Mouse (Mus musculus) frontal cortex, postnatal 36 days (tissue): Measurements from ENCODE around the gene Oasl2.
A peak's percentile ranks its signal among the peaks of the same experiment; 100 is the strongest.
"Not testable (repeated sequence)": the region's sequence is repeated elsewhere in the genome, so short reads cannot be mapped to it uniquely, and the experiment has no call there.

ENCODE experiments used
- DNase-seq, 2 experiments: peaks; one replicate each; pipeline ENCODE4 v3.0.0; 2022; ENCODE audit warnings: low spot score in 2 of 2

Oasl2 gene

DNA sequence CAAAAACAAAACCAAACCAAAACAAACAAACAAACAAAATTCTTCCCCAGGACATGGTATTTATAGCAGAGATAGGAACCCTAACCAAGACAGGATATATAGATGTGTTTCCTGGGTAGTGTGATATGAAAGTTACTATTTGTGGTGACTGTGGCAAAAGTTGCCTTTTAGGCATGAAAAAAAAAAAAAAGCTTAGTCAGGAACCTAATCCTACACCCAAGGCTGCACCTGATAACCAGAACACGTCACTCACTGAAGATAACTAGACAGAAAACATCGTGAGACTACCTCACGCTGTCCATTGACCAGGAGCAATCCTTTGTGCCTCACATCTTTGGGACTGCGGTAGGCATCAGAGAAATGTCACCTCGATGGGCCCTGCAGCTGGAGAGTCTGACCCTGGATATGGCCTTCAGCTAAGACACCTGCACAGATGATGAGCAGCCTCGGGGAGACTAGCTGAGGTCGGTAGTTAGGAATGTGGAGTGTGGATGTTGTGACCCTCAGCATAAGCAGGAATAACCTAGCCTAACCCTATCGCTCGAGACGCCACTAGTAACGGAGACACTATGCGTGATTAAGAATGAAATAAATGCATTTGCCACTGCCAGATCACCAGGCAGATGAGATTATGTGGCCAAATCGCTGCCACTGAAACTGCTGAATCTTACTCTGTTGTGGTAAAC lies at the start of gene Oasl2:
Gene Oasl2 (plus strand): TSS at position 249 of the 686 bp plus-strand sequence.
- DNase-seq = no peak

DNA sequence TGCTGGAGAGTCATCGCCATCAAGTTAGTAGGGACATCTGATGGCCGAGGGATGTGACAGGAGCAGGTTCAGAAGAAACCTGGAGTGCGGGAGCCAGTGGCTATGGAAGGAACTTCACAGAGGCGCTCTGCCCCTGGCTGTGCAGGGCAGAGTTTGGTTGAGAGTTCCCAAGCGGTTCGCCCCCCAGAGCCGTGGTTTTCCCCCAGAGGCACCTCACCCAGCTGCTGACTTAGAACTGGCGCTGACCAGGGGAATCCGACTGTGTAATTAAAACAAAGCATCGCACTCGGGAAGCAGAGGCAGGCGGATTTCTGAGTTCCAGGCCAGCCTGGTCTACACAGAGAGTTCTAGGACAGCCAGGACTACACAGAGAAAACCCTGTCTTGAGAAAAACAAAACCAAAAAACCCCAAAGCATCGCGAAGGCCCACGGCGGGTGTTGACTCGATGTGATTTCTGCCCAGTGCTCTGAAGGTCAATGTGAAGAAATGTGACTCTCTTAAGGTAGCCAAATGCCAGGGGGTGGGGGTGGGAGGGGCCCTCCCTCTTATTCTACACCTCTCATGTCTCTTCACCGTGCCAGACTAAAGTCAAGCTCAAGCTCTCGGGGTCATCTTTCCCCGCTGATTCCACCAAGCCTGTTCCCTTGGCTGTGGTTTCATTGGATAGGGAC lies 45.0 kb upstream of the Oasl2 start:
- DNase-seq = no peak

GRCm38 (mm10) chr5:114853364-114853763 lies 43.4 kb upstream of the Oasl2 start, which contains the start of gene 4930519G04Rik:
Gene 4930519G04Rik, plus strand, starts transcription at chr5:114853664.
- DNase-seq = not testable (repeated sequence)

DNA sequence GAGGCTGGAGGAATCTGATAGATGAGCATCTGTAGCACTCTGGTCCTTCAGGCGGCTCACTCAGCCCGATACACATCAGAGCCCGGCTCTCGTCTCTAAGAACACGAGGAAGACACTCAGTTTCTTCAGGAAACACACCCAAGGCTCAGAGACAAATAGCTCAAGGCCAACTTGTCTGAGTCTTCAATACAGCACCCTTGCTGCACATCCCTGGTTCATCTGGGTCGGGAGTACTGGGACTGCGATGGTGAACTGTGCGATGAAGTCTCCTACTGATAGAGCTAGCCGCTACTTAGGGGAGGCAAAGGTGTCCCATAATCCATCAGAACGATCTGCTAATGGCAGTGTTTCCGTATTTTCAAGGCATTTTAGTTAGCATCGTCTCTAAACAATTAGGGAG lies 38.2 kb upstream of the Oasl2 start, which contains the start of gene Gm9936:
Gene Gm9936 (minus strand): TSS at position 101 of the 400 bp plus-strand sequence.
- DNase-seq = no peak

GRCm38 (mm10) chr5:114859253-114859652 lies 37.5 kb upstream of the Oasl2 start:
- peak; percentile 55 to 80 for DNase-seq

GRCm38 (mm10) chr5:114861730-114862129 lies 35.0 kb upstream of the Oasl2 start:
- DNase-seq = no peak

DNA sequence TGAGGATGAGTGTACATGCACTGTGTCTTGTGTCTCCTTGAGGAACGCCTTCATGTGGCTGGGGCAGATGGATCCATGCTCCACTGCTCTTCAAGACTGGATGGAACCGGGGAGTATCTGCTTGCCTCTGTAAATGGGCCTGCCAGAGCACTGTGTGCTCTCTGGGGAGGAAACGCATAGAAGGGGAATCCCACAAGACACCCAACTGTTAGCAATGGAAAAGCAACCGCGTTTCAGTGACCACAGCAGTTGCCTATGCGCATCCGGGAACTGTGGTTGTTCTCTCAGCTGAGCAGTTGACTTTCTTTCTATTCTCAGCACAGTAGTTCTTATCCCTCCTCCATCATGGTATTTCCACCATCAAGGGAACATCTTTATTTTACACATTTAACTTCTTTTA lies 31.9 kb upstream of the Oasl2 start:
- no peak for DNase-seq

GRCm38 (mm10) chr5:114865279-114865678 lies 31.5 kb upstream of the Oasl2 start:
- no peak for DNase-seq

- no peak for DNase-seq
Measured at GRCm38 (mm10) chr5:114875858-114876257, 20.9 kb upstream of the Oasl2 start.

GRCm38 (mm10) chr5:114876331-114876730 lies 20.4 kb upstream of the Oasl2 start:
- DNase-seq = no peak

DNA sequence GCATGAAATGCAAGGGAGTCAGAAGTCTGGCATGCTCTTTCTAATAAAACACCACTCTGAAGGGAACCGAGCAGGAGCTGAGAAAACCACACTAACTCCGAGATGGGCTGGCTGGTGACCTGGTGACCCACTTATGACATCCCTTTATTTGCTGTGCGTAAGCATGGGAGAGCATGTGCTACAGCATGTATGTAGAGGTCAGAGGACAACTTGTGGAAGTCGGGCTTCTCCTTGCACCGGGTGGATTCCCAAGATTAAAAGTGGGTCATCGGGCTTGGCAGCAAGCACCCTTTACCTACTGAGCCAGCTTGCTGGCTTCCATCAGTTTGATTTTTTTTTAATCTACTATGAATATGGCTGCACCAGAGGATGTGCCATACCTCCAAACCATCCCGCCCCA lies 19.2 kb upstream of the Oasl2 start:
- DNase-seq = no peak

- no peak for DNase-seq
Measured at GRCm38 (mm10) chr5:114879399-114879798, 17.3 kb upstream of the Oasl2 start.

DNA sequence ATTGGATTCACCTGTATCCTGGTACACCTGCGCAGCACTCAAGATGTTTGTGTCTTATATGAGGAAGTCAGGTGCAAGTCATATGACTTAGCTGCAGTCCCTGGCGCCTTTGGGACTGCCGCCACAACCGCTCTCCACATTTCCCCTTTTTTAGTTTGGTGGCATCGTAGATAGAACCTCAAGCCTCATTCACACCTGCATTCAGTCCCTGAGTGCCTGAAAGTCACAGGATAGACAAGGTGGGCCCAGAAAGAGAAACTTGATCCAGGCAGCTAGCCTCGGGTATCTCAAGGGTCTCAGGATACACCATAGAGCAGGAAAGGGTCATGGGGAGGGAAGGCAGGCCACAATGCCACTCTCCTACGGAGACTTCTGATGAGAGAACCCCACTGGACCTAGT lies 14.4 kb upstream of the Oasl2 start:
- not testable (repeated sequence) for DNase-seq

GRCm38 (mm10) chr5:114883022-114883421 lies 13.7 kb upstream of the Oasl2 start:
- DNase-seq = no peak

GRCm38 (mm10) chr5:114886801-114887200 lies 9.9 kb upstream of the Oasl2 start:
- no peak for DNase-seq

DNA sequence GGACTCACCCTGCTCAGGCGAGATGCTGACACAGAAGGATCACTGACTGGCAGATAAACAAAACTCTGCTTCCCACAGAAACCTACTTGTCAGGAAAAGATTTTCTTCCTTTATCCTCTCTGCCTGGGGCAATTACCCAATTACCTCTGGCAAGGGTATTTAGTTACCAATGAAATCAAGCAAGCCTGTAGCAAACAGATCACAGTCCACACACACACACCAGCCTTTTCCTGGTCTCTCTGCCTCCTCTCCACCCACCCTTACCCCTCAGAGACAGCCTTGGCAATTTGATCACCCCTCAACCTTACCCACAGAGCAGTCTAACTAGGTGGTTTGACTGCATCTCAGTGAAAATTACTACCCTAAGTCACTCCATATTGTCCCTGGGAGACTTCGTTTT lies 7.7 kb upstream of the Oasl2 start:
- no peak for DNase-seq

GRCm38 (mm10) chr5:114895542-114895941 lies 1.2 kb upstream of the Oasl2 start:
- DNase-seq = no peak

DNA sequence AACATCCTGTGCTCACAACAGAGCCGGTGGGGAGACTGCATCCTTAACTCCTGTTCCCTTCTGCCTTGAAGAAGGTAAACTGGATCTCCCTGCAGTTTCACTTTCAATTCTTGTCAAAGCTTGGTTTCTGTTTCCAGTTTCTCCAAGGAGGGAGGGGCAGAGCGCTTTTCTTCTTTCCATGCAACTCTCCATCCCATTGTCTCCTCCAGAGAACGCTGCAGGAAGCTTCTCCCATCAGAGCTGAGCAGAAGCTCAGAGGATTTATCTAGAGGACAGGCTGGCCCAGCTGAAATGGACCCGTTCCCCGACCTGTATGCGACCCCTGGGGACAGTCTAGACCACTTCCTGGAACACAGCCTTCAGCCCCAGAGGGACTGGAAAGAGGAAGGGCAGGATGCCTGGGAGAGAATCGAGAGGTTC lies 648 bp downstream of the Oasl2 start:
- no peak for DNase-seq

DNA sequence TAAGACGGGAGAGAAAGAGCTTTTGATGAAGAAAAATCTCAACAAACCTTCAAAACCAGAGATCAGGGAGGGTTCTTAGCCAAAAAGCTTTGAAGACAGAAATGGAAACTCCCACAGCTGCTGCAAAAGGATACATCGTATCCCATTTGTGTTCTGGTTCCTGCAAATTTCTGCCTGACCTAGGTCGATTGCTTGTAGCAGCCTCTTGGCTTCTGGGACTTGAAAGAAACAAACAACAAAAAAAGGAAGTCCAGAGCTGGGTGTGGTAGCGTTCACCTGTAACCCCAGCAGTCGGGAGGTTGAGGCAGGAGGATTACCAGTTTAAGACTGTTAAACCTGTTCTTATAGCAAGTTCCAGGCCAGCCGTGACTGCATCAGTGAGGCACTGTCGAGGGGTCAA lies 2.1 kb downstream of the Oasl2 start:
- no peak for DNase-seq

GRCm38 (mm10) chr5:114902413-114902812 lies 5.7 kb downstream of the Oasl2 start:
- no peak for DNase-seq

DNA sequence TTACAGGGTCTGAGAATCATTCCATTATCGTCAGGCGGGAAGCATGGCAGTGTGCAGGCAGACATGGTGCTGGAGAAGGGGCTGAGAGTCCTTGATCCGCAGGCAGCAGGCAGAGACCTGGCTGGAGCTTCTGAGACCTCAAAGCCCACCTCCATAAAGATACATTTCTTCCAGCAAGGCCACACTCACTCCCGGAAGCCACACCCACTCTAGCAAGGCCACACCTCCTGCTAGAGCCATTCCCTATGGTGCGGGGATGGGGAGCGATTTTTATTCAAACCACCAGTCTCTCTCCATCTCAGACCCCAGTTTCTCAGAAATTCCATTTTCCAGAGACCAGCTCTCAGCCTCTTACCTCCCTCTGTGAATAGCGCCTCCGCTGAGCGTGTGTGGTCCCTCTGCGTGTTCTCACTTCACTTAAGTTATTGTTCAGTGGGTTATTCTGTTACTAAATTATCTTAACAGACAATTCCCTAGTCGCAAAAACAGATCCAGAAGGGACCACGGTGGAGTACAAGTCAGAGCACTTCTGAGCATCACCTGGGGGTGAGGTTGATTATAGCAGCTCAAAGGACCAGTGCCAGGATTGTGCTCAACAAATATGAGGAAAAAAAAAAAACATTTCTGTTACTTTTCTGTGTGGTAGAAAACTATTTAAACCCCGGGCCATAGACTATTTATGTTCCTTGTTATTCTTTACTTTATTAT lies 12.0 kb downstream of the Oasl2 start:
- no peak for DNase-seq

DNA sequence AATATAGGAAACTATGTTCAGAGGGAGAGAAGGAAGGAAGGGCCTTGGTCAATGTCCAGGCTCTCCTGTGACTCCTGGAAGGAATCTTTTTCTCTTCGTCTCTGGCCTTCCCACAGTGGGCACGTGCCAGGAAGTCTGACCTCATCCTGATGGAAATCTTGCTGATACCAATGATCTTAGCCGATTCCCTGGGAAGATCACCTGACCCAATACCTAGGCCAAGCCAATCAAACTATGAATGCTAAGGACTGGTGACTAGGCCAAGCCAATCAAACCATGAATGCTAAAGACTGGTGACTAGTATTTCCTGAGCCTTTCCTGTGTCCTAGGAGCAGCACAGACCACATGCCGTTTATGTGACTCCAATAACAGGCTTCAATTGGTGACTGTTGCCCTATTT lies 16.9 kb downstream of the Oasl2 start:
- no peak for DNase-seq

GRCm38 (mm10) chr5:114914855-114915254 lies 18.1 kb downstream of the Oasl2 start:
- peak; percentile 35 to 40 for DNase-seq
